Mouse (Mus musculus) stomach, postnatal 0 days (tissue): ENCODE measurements around the gene Tmem102. TPM values are rescaled to one million over a fixed set of nuclear protein-coding genes. Genes with fewer than 3 reads are reported as not detected.

Experiments used
- ATAC-seq: fragments of 200-750 bp; cut with Nextera tagmentation; 2 replicates; pipeline ENCODE4 v1.8.0; 2017; ENCODE audit not compliant: low FRiP score, low TSS enrichment
- DNase-seq: peaks from one replicate; pipeline ENCODE4 v3.0.0-alpha.2; 2016; ENCODE audit warnings: low spot score
- H3K27ac ChIP-seq: fragments of 300-500 bp; sonication (generic); replicated peaks from 2 replicates; pipeline ENCODE4 v1.5.1; 2014; ENCODE audit warnings: mild to moderate bottlenecking, control low read depth
- H3K27me3 ChIP-seq: fragments of 300-500 bp; sonication (generic); 2 replicates; pipeline ENCODE4 v1.6.1; 2014; ENCODE audit warnings: low read length; ENCODE audit not compliant: control insufficient read depth, insufficient read depth
- H3K36me3 ChIP-seq: fragments of 300-500 bp; sonication (generic); 2 replicates; pipeline ENCODE4 v1.6.1; 2014; ENCODE audit warnings: low read length, mixed read lengths; ENCODE audit not compliant: control insufficient read depth, insufficient read depth
- H3K4me1 ChIP-seq: fragments of 300-500 bp; sonication (generic); replicated peaks from 2 replicates; pipeline ENCODE4 v1.6.1; 2014; ENCODE audit warnings: antibody characterized with exemption; ENCODE audit not compliant: control insufficient read depth, insufficient read depth
- H3K4me2 ChIP-seq: fragments of 300-500 bp; sonication (generic); replicated peaks from 2 replicates; pipeline ENCODE4 v1.6.1; 2014; ENCODE audit warnings: low read depth, mild to moderate bottlenecking, control low read depth, moderate library complexity
- H3K4me3 ChIP-seq: fragments of 300-500 bp; sonication (generic); 2 replicates; pipeline ENCODE4 v1.5.1; 2014; ENCODE audit warnings: low read depth, low read length, control low read depth
- H3K9ac ChIP-seq: fragments of 300-500 bp; sonication (generic); 2 replicates; pipeline ENCODE4 v1.6.1; 2014; ENCODE audit warnings: mild to moderate bottlenecking, low read length, control low read depth, mixed read lengths
- H3K9me3 ChIP-seq: fragments of 300-500 bp; sonication (generic); 2 replicates; pipeline ENCODE4 v1.6.1; 2016; ENCODE audit warnings: low read length; ENCODE audit not compliant: control insufficient read depth
- CTCF ChIP-seq: IDR thresholded peaks from 2 replicates; pipeline ENCODE4 v1.5.1; 2016; ENCODE audit warnings: antibody characterized with exemption, low read depth, mild to moderate bottlenecking, moderate library complexity
- EP300 ChIP-seq: optimal IDR thresholded peaks from 2 replicates; pipeline ENCODE3; 2016; ENCODE audit warnings: antibody characterized with exemption
- WGBS: fragments of 180-500 bp; shearing (Covaris S2); extraction: QIAGEN DNeasy Blood & Tissue Kit; methylation state at CpG from one replicate; pipeline ENCODE4 v1.1.7; 2014; 5-methylcytosine and 5-hydroxymethylcytosine counted together
- polyA plus RNA-seq: library from polyadenylated mRNA; unstranded; fragments of >200 nt; fragmentation: Nextera tagmentation; extraction: Ambion mirVana; gene quantifications from 2 replicates; pipeline ENCODE4 v1.2.1, GENCODE M21; 2015

The Tmem102 gene
- polyA plus RNA-seq, 1 experiment from 2014 or later, result 28.4 TPM

DNA sequence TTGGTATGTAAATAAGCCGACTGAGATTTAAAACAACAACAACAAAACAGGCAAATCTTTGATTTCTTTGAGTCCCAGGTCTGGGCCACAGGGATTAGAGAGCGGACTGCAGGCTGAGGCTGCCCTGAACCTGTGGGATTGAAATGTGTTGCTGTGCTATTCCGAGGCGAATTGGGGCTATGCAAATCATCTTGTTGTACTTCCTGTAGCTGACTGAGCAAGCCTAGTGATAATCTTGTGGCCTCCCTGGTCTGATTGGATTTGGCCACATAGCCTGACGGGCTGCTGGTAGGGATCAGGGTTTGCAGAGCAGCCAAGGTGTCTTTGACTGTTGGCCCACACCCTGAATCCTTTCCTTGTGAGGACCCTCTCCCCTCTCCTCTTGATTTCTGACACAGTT is 30.5 kb downstream of the Tmem102 start:
- no peaks in the 10 kb centered on the region for H3K27me3 ChIP-seq
- H3K9me3 ChIP-seq, result no peaks in the 10 kb centered on the region
- H3K9ac ChIP-seq, result no peak overlapping the region
- H3K4me3 ChIP-seq, result no peak overlapping the region
- WGBS, result 62% methylated on average over 5 of the region's 5 CpGs
- no peak overlapping the region for H3K27ac ChIP-seq
- DNase-seq (no peak), ATAC-seq (no peak)
- no peaks in the 10 kb centered on the region; the same call in 1 of the 2 replicates for H3K36me3 ChIP-seq
- no peaks in the 10 kb centered on the region for H3K4me1 ChIP-seq
- no peak overlapping the region for H3K4me2 ChIP-seq
- no peak for TF ChIP-seq CTCF
- TF ChIP-seq EP300, result no peak

DNA sequence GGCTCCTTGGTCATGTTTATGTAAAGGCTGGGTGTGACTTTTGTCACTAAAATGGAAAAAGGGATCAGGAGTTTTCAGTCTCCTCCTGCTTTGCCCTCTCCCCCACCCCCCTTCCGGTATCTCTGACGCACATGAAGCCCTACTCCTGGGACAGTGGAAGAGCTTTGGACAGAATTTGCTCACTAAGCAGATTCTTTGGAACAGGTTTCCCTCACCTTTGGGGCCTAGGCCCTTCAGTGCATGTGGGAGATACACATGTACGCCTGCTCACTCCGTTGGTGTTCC is 37.9 kb downstream of the Tmem102 start:
- WGBS, result 43% methylated on average over 4 of the region's 4 CpGs

DNA sequence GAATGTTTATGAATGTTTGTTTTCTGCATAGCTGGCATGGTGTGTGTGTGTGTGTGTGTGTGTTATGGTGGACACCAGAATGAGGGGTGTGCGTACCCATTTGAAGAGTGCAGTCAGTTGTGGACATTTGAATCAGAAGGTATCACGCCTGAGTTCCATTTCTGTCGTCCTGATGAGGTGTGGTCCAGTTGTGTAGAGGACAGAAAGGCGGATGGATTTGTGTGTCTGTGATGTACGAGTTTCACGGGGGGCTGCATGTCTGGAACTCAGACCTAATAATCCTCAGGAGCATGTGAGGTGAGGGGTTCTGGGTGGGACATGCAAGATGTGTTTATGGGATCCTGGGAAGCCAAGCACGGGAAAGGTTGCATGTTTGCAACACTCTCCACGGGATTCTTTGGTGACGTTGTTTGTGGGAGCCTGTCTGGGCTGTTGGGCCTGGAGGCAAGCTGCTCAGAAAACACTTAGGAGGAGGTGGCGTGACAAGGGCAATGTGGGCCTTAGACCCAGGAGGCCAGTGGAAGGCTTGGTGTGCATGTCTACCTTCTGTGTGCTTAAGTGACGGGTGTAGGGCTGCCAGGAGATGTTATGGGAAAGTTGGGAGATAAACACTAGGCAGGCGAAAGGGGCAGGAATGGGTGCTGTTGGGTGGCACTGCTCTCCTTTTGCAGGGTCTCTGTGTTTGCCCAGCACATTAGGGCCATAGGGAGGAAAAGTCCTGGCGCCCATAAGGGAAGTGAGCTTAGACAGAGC is 38.4 kb downstream of the Tmem102 start:
- ATAC-seq (0 out of 2 replicates have a peak, but pooled peaks have one; percentile 21), DNase-seq (no peak)
- Histone ChIP-seq H3K36me3 (no peaks in the 10 kb centered on the region), H3K27ac (peak overlapping the region; percentile 95), H3K9ac (peak overlapping the region; percentile 95), H3K27me3 (no peaks in the 10 kb centered on the region), H3K4me2 (peak overlapping the region; percentile 78), H3K4me3 (peak overlapping the region; percentile 93), H3K4me1 (peaks cover 4% of the 10 kb centered on the region), H3K9me3 (no peaks in the 10 kb centered on the region)
- TF ChIP-seq CTCF (no peak), EP300 (no peak)
- 41% methylated on average over 13 of the region's 13 CpGs for WGBS

More for the DNA sequence above, 37.9 kb downstream of the Tmem102 start:
- Histone ChIP-seq H3K27ac (peak overlapping the region; percentile 95), H3K4me2 (peak overlapping the region; percentile 78), H3K9ac (peak overlapping the region; percentile 95; the same call in 1 of the 2 replicates), H3K4me1 (peaks cover 4% of the 10 kb centered on the region), H3K4me3 (peak overlapping the region; percentile 93; the same call in 1 of the 2 replicates), H3K9me3 (no peaks in the 10 kb centered on the region), H3K27me3 (no peaks in the 10 kb centered on the region), H3K36me3 (no peaks in the 10 kb centered on the region)
- no peak for TF ChIP-seq CTCF
- TF ChIP-seq EP300, result no peak
- ATAC-seq (no peak), DNase-seq (no peak)

DNA sequence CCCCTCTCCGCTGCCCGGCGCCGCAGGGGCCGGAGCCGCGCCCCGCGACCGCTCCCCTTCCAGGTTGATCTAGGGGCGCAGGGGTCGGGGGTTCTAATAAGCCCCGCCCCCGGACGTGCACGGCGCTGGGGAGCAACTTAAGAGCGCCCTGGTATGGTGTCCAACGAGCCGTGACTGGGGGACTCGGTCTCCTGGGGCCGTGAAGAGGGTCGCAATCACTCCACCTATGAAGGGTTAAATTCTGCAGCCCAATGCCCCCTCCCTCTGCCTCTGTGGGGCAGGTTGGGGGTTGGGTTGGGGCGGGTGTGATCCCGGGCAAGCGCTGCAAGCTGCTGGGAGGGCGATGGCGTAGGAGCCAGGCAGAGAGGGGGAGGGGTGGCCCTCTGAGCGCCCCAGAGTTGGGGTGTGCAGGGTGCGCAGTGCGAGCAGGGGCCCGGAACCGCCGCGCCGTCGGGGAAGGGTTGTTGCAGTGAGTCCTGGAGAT is 39.3 kb downstream of the Tmem102 start:
- ATAC-seq, result peak; percentile 77
- H3K4me3 ChIP-seq, result peak overlapping the region; percentile 93
- 0% methylated on average over 34 of the region's 37 CpGs for WGBS
- TF ChIP-seq EP300 (no peak), CTCF (no peak)
- H3K27me3 ChIP-seq, result no peaks in the 10 kb centered on the region
- peak; percentile 82 for DNase-seq
- no peaks in the 10 kb centered on the region for H3K36me3 ChIP-seq
- H3K4me2 ChIP-seq, result peak overlapping the region; percentile 78
- peaks cover 4% of the 10 kb centered on the region for H3K4me1 ChIP-seq
- H3K9ac ChIP-seq, result peak overlapping the region; percentile 95
- H3K27ac ChIP-seq, result peak overlapping the region; percentile 95
- H3K9me3 ChIP-seq, result no peaks in the 10 kb centered on the region

DNA sequence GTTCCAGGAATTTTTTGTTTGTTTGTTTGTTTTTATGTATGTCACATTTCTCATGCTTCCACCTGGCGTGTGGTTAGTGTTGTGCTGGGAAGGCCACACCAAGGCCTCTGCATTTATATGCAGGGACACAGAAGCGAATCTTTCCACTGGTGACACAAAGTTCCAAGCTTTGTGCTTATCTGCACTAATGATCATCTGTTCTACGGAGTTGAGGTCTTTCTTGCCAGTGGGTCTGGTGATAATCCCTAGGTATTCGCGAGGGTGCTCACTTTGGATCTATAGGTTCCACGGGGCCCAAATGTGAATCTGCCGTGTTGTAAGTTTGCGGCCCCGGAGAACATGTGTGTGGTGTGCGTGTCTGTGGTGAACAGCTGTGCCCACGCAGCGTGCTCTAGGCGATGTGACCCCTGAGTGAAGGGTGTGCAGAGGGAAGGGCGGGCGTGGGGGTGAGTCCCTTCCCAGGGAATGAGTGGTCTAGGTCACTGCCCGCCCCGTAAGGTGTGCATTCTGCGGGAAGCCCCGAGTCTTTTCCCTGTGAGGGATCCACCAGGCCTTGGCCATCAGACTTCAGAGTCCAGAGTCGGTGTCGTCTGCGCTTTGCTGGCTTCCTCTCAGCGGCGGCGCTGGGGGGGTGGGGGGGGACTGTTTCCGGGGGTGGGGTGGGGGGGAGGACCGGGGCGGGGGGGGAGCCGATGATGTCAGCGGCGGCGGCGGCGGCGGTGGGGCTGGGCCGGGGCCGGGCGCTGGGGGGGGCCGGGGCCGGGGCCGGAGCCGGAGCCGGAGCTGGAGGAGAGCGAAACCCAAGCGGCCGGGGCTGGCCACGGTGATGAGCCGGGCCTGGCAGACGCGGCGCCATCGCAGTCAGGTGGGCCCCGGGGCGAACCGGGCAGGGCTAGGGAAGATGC is 40.0 kb downstream of the Tmem102 start, which contains the start of gene Zbtb4:
TSS of gene Zbtb4 (plus strand) at position 692 of the 905 bp plus-strand sequence.
- TF ChIP-seq EP300 (no peak), CTCF (no peak)
- DNase-seq (peak; percentile 58), ATAC-seq (peak; percentile 67)
- Histone ChIP-seq H3K27ac (peak within 1 kb of the TSS; percentile 95), H3K4me2 (peak within 1 kb of the TSS; percentile 78), H3K4me1 (peaks cover 4% of the 10 kb centered on the region), H3K9ac (peak within 1 kb of the TSS; percentile 95), H3K36me3 (no peaks in the 10 kb centered on the region), H3K27me3 (no peaks in the 10 kb centered on the region), H3K9me3 (no peaks in the 10 kb centered on the region), H3K4me3 (peak within 1 kb of the TSS; percentile 93)
- 16% methylated on average over 40 of the region's 55 CpGs for WGBS
